Mouse (Mus musculus) ES-Bruce4 (cell line): ENCODE results near the gene Sptbn2. TPM values are rescaled to one million over a fixed set of nuclear protein-coding genes. Genes with fewer than 3 reads are reported as not detected.
A peak's percentile ranks its signal among the peaks of the same experiment; 100 is the strongest.

Source experiments
- H3K27ac ChIP-seq: 2 replicates; pipeline ENCODE4 v1.5.1; 2012; ENCODE audit warnings: low read length, inconsistent platforms; ENCODE audit not compliant: insufficient read depth
- H3K27me3 ChIP-seq: 2 replicates; pipeline ENCODE4 v1.6.1; 2012; ENCODE audit warnings: mild to moderate bottlenecking, low read length, inconsistent platforms; ENCODE audit not compliant: control insufficient read depth, poor library complexity, insufficient read depth, severe bottlenecking
- H3K36me3 ChIP-seq: 2 replicates; pipeline ENCODE4 v1.6.1; 2012; ENCODE audit warnings: inconsistent platforms, mild to moderate bottlenecking, low read length, moderate library complexity; ENCODE audit not compliant: control insufficient read depth, poor library complexity, insufficient read depth, severe bottlenecking
- H3K4me1 ChIP-seq: one replicate; pipeline ENCODE4 v1.8.1; 2011; ENCODE audit warnings: low read length; ENCODE audit not compliant: control insufficient read depth, insufficient read depth
- H3K4me3 ChIP-seq: 2 replicates; pipeline ENCODE4 v1.5.1; 2011; ENCODE audit warnings: low read depth, mild to moderate bottlenecking, low read length
- H3K9ac ChIP-seq: 2 replicates; pipeline ENCODE4 v1.6.1; 2012; ENCODE audit warnings: low read depth, mild to moderate bottlenecking, inconsistent platforms; ENCODE audit not compliant: poor library complexity, severe bottlenecking
- H3K9me3 ChIP-seq: replicated peaks from 2 replicates; pipeline ENCODE4 v1.6.1; 2012; ENCODE audit warnings: mild to moderate bottlenecking, low read length, inconsistent platforms; ENCODE audit not compliant: control insufficient read depth, poor library complexity, insufficient read depth, severe bottlenecking
- CTCF ChIP-seq: IDR thresholded peaks from one replicate; pipeline ENCODE4 v1.8.1; 2011; ENCODE audit warnings: low read depth, low read length
- EP300 ChIP-seq: IDR thresholded peaks from 2 replicates; pipeline ENCODE4 v1.6.1; 2011; ENCODE audit warnings: low read depth, low read length; ENCODE audit not compliant: insufficient read depth
- POLR2A ChIP-seq: IDR thresholded peaks from one replicate; pipeline ENCODE4 v1.8.1; 2011; ENCODE audit warnings: low read length; ENCODE audit not compliant: insufficient read depth
- polyA plus RNA-seq: library from polyadenylated mRNA; stranded (reverse); fragments of >200 nt; gene quantifications from 2 replicates; pipeline ENCODE4 v1.2.4, GENCODE M21; 2011; ENCODE audit warnings: low read depth; ENCODE audit not compliant: missing spikeins, insufficient read depth, insufficient read length

Sptbn2 gene
- polyA plus RNA-seq, 1 experiment: 13.7 TPM

DNA sequence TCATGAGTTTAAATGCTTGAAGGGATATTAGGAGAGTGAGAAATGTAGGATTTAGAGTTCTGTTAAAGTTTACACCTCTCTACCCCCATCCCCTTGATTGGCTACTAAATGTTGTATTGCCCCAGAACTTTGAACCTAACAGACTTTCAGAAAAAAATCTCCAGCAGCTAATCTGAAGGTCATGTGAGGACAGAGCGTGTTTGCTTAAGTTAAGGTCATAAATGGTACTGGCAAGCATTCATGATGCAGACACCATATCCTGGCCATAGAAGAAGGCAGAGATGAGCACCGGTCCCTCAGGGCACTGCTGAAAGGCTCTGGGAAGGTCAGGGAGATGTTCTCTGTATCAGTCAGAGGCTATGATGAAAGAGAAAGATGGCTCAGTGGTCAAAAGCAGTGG lies 6.3 kb downstream of the Sptbn2 start:
- Histone ChIP-seq H3K27ac (no peak overlapping the region), H3K36me3 (no peaks in the 10 kb centered on the region), H3K4me1 (peaks cover 10% of the 10 kb centered on the region), H3K27me3 (peaks cover 2% of the 10 kb centered on the region; the same call in 1 of the 2 replicates), H3K9me3 (no peaks in the 10 kb centered on the region), H3K4me3 (no peak overlapping the region), H3K9ac (no peak overlapping the region)
- TF ChIP-seq POLR2A (no peak), CTCF (no peak), EP300 (no peak)

GRCm38 (mm10) chr19:4718716-4719115 lies 7.7 kb downstream of the Sptbn2 start:
- Histone ChIP-seq H3K9me3 (no peaks in the 10 kb centered on the region), H3K4me3 (no peak overlapping the region), H3K36me3 (no peaks in the 10 kb centered on the region), H3K9ac (no peak overlapping the region), H3K27me3 (no peaks in the 10 kb centered on the region; the same call in 1 of the 2 replicates), H3K4me1 (peaks cover 10% of the 10 kb centered on the region), H3K27ac (no peak overlapping the region)
- TF ChIP-seq EP300: no peak
- TF ChIP-seq POLR2A: no peak
- TF ChIP-seq CTCF: no peak

GRCm38 (mm10) chr19:4719351-4719764 lies 8.4 kb downstream of the Sptbn2 start:
- no peaks in the 10 kb centered on the region for H3K36me3 ChIP-seq
- H3K4me3 ChIP-seq: no peak overlapping the region
- TF ChIP-seq CTCF (no peak), EP300 (peak; percentile 43; the same call in 1 of the 2 replicates)
- peaks cover 10% of the 10 kb centered on the region for H3K4me1 ChIP-seq
- no peaks in the 10 kb centered on the region for H3K9me3 ChIP-seq
- no peak overlapping the region for H3K27ac ChIP-seq
- H3K9ac ChIP-seq: no peak overlapping the region
- no peaks in the 10 kb centered on the region for H3K27me3 ChIP-seq

- H3K27me3 ChIP-seq: no peaks in the 10 kb centered on the region
- H3K4me1 ChIP-seq: peaks cover 10% of the 10 kb centered on the region
- no peak overlapping the region for H3K27ac ChIP-seq
- 0 out of 2 replicates have a peak overlapping the region, but pooled peaks have one; percentile 33 for H3K9ac ChIP-seq
- no peak overlapping the region for H3K4me3 ChIP-seq
- TF ChIP-seq EP300: no peak
- no peak for TF ChIP-seq POLR2A
- no peak for TF ChIP-seq CTCF
- no peaks in the 10 kb centered on the region for H3K36me3 ChIP-seq
- H3K9me3 ChIP-seq: no peaks in the 10 kb centered on the region
Observed at GRCm38 (mm10) chr19:4720112-4720511, 9.1 kb downstream of the Sptbn2 start.

DNA sequence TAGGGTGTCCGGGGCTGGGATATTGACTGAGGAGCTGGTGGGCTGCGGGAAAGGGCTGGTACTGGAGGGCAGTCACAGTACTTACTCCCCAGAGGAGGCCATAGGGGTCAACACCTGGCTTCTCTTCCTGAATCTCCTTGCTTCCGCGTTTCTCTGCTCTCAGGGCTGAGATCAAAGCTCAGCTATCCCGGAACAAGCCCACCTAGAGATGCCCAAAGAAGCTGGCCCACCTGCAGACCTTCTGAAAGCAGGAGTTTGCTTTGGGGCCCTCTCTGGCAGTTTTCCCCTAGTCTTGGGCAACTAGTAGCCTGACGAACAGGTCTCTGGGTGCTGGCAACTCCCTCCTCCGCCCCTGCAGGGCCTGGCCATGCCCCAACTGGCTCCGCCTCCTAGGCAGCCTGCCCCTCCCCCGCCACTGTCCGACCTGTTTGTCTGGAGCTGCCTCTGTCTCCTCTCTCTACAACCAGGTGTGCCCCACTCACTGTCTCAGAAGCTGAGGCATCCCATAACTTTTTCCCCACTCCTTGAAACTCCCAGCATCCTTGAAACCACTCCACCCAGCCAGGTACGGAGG lies 9.8 kb downstream of the Sptbn2 start:
- no peaks in the 10 kb centered on the region for H3K27me3 ChIP-seq
- H3K36me3 ChIP-seq: no peaks in the 10 kb centered on the region
- no peaks in the 10 kb centered on the region for H3K9me3 ChIP-seq
- peak overlapping the region; percentile 14; the same call in 1 of the 2 replicates for H3K27ac ChIP-seq
- peaks cover 10% of the 10 kb centered on the region for H3K4me1 ChIP-seq
- no peak for TF ChIP-seq POLR2A
- TF ChIP-seq EP300: 0 out of 2 replicates have a peak, but pooled peaks have one; percentile 29
- peak overlapping the region; percentile 33 for H3K9ac ChIP-seq
- peak overlapping the region; percentile 66 for H3K4me3 ChIP-seq

DNA sequence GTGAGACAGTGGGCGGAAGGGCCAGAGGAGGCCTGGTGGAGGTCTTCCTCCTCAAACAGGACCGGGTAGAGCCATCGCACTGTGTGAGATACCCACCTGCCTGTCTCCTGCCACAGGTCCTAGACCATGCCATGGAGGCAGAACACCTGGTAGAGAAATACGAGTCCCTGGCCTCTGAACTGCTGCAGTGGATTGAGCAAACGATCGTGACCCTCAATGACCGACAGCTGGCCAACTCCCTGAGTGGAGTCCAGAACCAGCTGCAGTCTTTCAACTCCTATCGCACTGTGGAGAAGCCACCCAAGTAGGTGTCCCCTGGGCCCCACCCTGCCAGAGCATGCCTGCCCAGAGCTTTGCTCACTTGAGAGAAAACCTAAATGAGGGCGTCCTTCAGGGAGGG lies 18.2 kb downstream of the Sptbn2 start:
- Histone ChIP-seq H3K27me3 (no peaks in the 10 kb centered on the region), H3K9me3 (no peaks in the 10 kb centered on the region), H3K9ac (no peak overlapping the region), H3K27ac (no peak overlapping the region), H3K4me3 (no peak overlapping the region), H3K36me3 (no peaks in the 10 kb centered on the region), H3K4me1 (no peaks in the 10 kb centered on the region)
- TF ChIP-seq POLR2A (no peak), CTCF (no peak), EP300 (no peak)
